Mouse (Mus musculus): ENCODE results near the gene Zfp219.

DNA sequence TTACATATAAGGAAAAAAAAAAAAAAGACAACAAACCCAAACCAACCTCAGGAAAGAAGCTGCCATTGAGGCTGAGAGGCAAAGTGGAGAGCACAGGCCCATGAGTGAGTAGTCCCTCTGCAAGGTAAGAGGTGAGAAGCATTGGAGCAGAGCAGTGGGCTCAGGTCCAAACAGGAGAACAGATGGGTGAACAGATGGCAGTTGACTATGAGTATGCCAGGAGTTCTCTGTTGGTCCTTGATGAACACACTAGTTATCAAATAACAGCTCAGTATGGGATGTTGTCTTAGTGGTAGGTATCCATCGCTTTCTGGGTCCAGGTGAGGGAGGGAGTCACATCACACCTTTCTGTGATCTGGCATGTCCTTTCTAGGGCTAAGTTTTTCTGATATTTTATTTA, 40.3 kb upstream of the Zfp219 start:
- TF ChIP-seq CTCF (IDR thresholded peaks at IDR 0.05; ENCODE audit: control insufficient read depth, insufficient read depth, low read length) (no peak), POLR2A (IDR thresholded peaks at IDR 0.05; ENCODE audit: borderline replicate concordance, control insufficient read depth, low read depth, low read length) (no peak)

Data from bone marrow, adult 2 months (tissue).